15 mouse cellular contexts compared by ENCODE assay signal in the genomic region with DNA sequence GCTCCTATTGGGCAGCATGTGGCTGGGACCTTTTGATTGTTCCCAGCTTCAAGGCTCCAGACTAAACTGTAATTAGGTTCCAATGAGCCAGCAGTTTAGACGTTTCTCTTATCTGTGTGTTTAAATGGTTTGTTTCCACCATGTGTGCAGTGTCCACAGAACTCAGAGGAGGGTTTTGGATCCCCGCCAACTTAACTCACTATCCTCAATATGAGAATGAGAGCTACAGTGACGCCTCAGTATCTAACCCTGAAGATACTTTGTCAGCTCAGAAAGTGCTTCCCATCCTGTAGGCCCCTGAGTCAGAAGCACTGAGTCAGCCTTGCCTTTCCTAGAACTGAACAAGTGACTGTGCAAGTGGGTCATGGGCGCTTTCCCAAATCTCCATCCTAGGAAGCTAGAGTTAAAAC. TPM values are rescaled to one million over a fixed set of nuclear protein-coding genes. Genes with fewer than 3 reads are reported as not detected.
A peak's percentile ranks its signal among the peaks of the same experiment; 100 is the strongest.
DNase-seq lines count a peak whose midpoint lies in the region; ATAC-seq lines count a peak whose summit lies in the region.
"Had no signal": no experiment of that assay in that cellular context is flagged by ENCODE, and none has a peak within 500 bp of the region (broad histone marks: within the 10 kb centered on the region; RNA-seq: fewer than 3 reads in every experiment).

No protein-coding gene starts in this region.

- no peak overlapping the region for H3K4me3 ChIP-seq in heart, embryonic 14.5 days (ENCODE audit: control insufficient read depth in 1 of 2, insufficient read depth in 1 of 2, low read depth in 1 of 2, low read length in 2 of 2)
- H3K4me3 ChIP-seq in heart, embryonic 10.5 days: no peak overlapping the region
- no peak overlapping the region for H3K4me3 ChIP-seq in hindbrain, embryonic 12.5 days
- H3K4me3 ChIP-seq: embryonic facial prominence, embryonic 12.5 days; hindbrain, embryonic 15.5 days; left cerebral cortex, adult 2 months; limb, embryonic 15.5 days had no signal

- H3K27me3 ChIP-seq in heart, embryonic 14.5 days (ENCODE audit: control insufficient read depth, insufficient read depth, low read length): no peaks in the 10 kb centered on the region
- H3K27me3 ChIP-seq in heart, embryonic 10.5 days (ENCODE audit: insufficient read depth, poor library complexity, severe bottlenecking): no peaks in the 10 kb centered on the region
- no peaks in the 10 kb centered on the region for H3K27me3 ChIP-seq in hindbrain, embryonic 12.5 days
- H3K27me3 ChIP-seq: embryonic facial prominence, embryonic 12.5 days; hindbrain, embryonic 15.5 days; limb, embryonic 15.5 days had no signal

- peaks cover 8 to 20% of the 10 kb centered on the region in 2 experiments for H3K4me1 ChIP-seq in heart, embryonic 14.5 days (ENCODE audit: control insufficient read depth in 2 of 2, insufficient read depth in 2 of 2, low read length in 2 of 2)
- H3K4me1 ChIP-seq in heart, embryonic 10.5 days: peaks cover 11% of the 10 kb centered on the region
- H3K4me1 ChIP-seq in hindbrain, embryonic 12.5 days: no peaks in the 10 kb centered on the region
- H3K4me1 ChIP-seq: embryonic facial prominence, embryonic 12.5 days; hindbrain, embryonic 15.5 days; limb, embryonic 15.5 days had no signal

- H3K27ac ChIP-seq in heart, embryonic 14.5 days (replicated peaks in 1 of 2; ENCODE audit: control insufficient read depth in 1 of 2, insufficient read depth in 1 of 2, low read depth in 2 of 2, low read length in 2 of 2): peak overlapping the region; percentile 55 to 64
- H3K27ac ChIP-seq in heart, embryonic 10.5 days: no peak overlapping the region
- no peak overlapping the region for H3K27ac ChIP-seq in hindbrain, embryonic 12.5 days
- H3K27ac ChIP-seq: embryonic facial prominence, embryonic 12.5 days; hindbrain, embryonic 15.5 days; kidney, postnatal 0 days; left cerebral cortex, adult 2 months; limb, embryonic 15.5 days had no signal

- peak; percentile 76 for ATAC-seq in heart, embryonic 14.5 days (ENCODE audit: insufficient number of reproducible peaks, insufficient read depth, low FRiP score, low read depth)
- ATAC-seq in hindbrain, embryonic 12.5 days (ENCODE audit: low FRiP score): no peak
- ATAC-seq in activated CD4-positive, CD25-positive, alpha-beta regulatory T cell, adult 4 months: no peak

- 40% methylated on average over 4 of the region's 4 CpGs for WGBS in heart, embryonic 14.5 days
- WGBS in heart, embryonic 10.5 days: 57% methylated on average over 4 of the region's 4 CpGs
- 94% methylated on average over 4 of the region's 4 CpGs for WGBS in hindbrain, embryonic 12.5 days

- H3K9me3 ChIP-seq in heart, embryonic 14.5 days (ENCODE audit: control insufficient read depth, low read length): no peaks in the 10 kb centered on the region
- no peaks in the 10 kb centered on the region for H3K9me3 ChIP-seq in heart, embryonic 10.5 days
- H3K9me3 ChIP-seq in hindbrain, embryonic 12.5 days (replicated peaks): no peaks in the 10 kb centered on the region
- H3K9me3 ChIP-seq: embryonic facial prominence, embryonic 12.5 days; hindbrain, embryonic 15.5 days; limb, embryonic 15.5 days had no signal

- peaks cover 73% of the 10 kb centered on the region for H3K36me3 ChIP-seq in heart, embryonic 14.5 days (ENCODE audit: control insufficient read depth, insufficient read depth, low read length)
- peaks cover 43% of the 10 kb centered on the region for H3K36me3 ChIP-seq in heart, embryonic 10.5 days
- peaks cover 69% of the 10 kb centered on the region for H3K36me3 ChIP-seq in hindbrain, embryonic 12.5 days

- H3K9ac ChIP-seq in heart, embryonic 14.5 days (ENCODE audit: low read length): no peak overlapping the region
- no peak overlapping the region for H3K9ac ChIP-seq in hindbrain, embryonic 12.5 days
- H3K9ac ChIP-seq: embryonic facial prominence, embryonic 12.5 days; hindbrain, embryonic 15.5 days; limb, embryonic 15.5 days had no signal

- no peak overlapping the region for H3K4me2 ChIP-seq in heart, embryonic 14.5 days (ENCODE audit: low read length)
- no peak overlapping the region for H3K4me2 ChIP-seq in hindbrain, embryonic 12.5 days (replicated peaks)
- H3K4me2 ChIP-seq: embryonic facial prominence, embryonic 12.5 days; hindbrain, embryonic 15.5 days; limb, embryonic 15.5 days had no signal

- no peak for DNase-seq in heart, embryonic 10.5 days (ENCODE audit: low spot score)
- DNase-seq in right cerebral cortex, adult 18-20 months: peak; percentile 33
- DNase-seq in right cerebral cortex, postnatal 4 days: no peak
- DNase-seq in liver: peak; percentile 23
- DNase-seq in spleen, adult 12 weeks (ENCODE audit: low spot score): no peak
- DNase-seq: gastrocnemius, postnatal 10 days; midbrain, embryonic 14.5 days had no signal

RNA-seq across cellular contexts. Expression of a gene that starts 11.6 kb away (rescaled TPM):
- 74.2 and 87.6 TPM in 2 replicates for polyA plus RNA-seq in heart, embryonic 14.5 days (2014; fragmentation: Nextera tagmentation; extraction: Ambion mirVana)
- 128 and 179 TPM in 2 replicates for polyA plus RNA-seq in heart, embryonic 10.5 days (2016; fragmentation: Nextera tagmentation; extraction: Ambion mirVana)
- 150 and 158 TPM in 2 replicates for polyA plus RNA-seq in hindbrain, embryonic 12.5 days (2016; fragmentation: Nextera tagmentation; extraction: Ambion mirVana)
- 100 to 1,000 TPM; 100 to 140 TPM for polyA plus RNA-seq in activated CD4-positive, CD25-positive, alpha-beta regulatory T cell, adult 4 months (2017; shearing (Covaris generic))

RNA-seq across cellular contexts. Expression of a gene that starts 16.3 kb away (rescaled TPM):
- 104 and 106 TPM in 2 replicates for polyA plus RNA-seq in heart, embryonic 14.5 days (2014; fragmentation: Nextera tagmentation; extraction: Ambion mirVana)
- polyA plus RNA-seq in heart, embryonic 10.5 days (2016; fragmentation: Nextera tagmentation; extraction: Ambion mirVana): 95.0 and 108 TPM in 2 replicates
- polyA plus RNA-seq in hindbrain, embryonic 12.5 days (2016; fragmentation: Nextera tagmentation; extraction: Ambion mirVana): 65.0 and 67.4 TPM in 2 replicates
- 100 to 1,000 TPM; 127 to 128 TPM for polyA plus RNA-seq in activated CD4-positive, CD25-positive, alpha-beta regulatory T cell, adult 4 months (2017; shearing (Covaris generic))

RNA-seq across cellular contexts. Expression of a gene that starts 29.2 kb away (rescaled TPM):
- 29.7 and 30.4 TPM in 2 replicates for polyA plus RNA-seq in heart, embryonic 14.5 days (2014; fragmentation: Nextera tagmentation; extraction: Ambion mirVana)
- 26.5 and 38.4 TPM in 2 replicates for polyA plus RNA-seq in heart, embryonic 10.5 days (2016; fragmentation: Nextera tagmentation; extraction: Ambion mirVana)
- polyA plus RNA-seq in hindbrain, embryonic 12.5 days (2016; fragmentation: Nextera tagmentation; extraction: Ambion mirVana): 52.5 and 53.2 TPM in 2 replicates
- polyA plus RNA-seq in activated CD4-positive, CD25-positive, alpha-beta regulatory T cell, adult 4 months (2017; shearing (Covaris generic)): 10 to 100 TPM; 38.4 to 66.1 TPM

RNA-seq across cellular contexts. Expression of a gene that starts 29.2 kb away (rescaled TPM):
- polyA plus RNA-seq in heart, embryonic 14.5 days (2014; fragmentation: Nextera tagmentation; extraction: Ambion mirVana): 35.0 and 36.4 TPM in 2 replicates
- 47.7 and 58.8 TPM in 2 replicates for polyA plus RNA-seq in heart, embryonic 10.5 days (2016; fragmentation: Nextera tagmentation; extraction: Ambion mirVana)
- polyA plus RNA-seq in hindbrain, embryonic 12.5 days (2016; fragmentation: Nextera tagmentation; extraction: Ambion mirVana): 55.0 and 59.5 TPM in 2 replicates
- 10 to 100 TPM; 59.5 to 69.5 TPM for polyA plus RNA-seq in activated CD4-positive, CD25-positive, alpha-beta regulatory T cell, adult 4 months (2017; shearing (Covaris generic))

Comparison
In these comparisons a context has a peak if more than half of its experiments do, and no peak if none do; other contexts are left out.
1. H3K27ac ChIP-seq: peak in heart, embryonic 14.5 days (2 of 2); none in heart, embryonic 10.5 days (single experiment) and hindbrain, embryonic 12.5 days (single experiment).
2. DNase-seq: peak in right cerebral cortex, adult 18-20 months (single experiment) and liver (single experiment); none in heart, embryonic 10.5 days (single experiment), right cerebral cortex, postnatal 4 days (single experiment) and spleen, adult 12 weeks (single experiment).